Mouse (Mus musculus) kidney, adult 8-10 months (tissue): ENCODE results near the gene Cbx1.

Source experiments
- DNase-seq, 2 experiments: peaks; one replicate each; pipeline ENCODE4 v3.0.0; 2022

Gene Cbx1

GRCm38 (mm10) chr11:96816979-96817378 is 28.1 kb downstream of the Cbx1 start:
- DNase-seq: no peak

- DNase-seq: no peak
Measured at GRCm38 (mm10) chr11:96818128-96818710, 29.3 kb downstream of the Cbx1 start.

- DNase-seq: no peak
Measured at GRCm38 (mm10) chr11:96821956-96822355, 33.0 kb downstream of the Cbx1 start.

GRCm38 (mm10) chr11:96822675-96823470 is 33.9 kb downstream of the Cbx1 start:
- DNase-seq: peak in 1 of 2 experiments; percentile 23

GRCm38 (mm10) chr11:96823471-96823837 is 34.5 kb downstream of the Cbx1 start:
- DNase-seq: no peak

GRCm38 (mm10) chr11:96823880-96824782 is 35.2 kb downstream of the Cbx1 start:
- peak; percentile 90 to 93 for DNase-seq

GRCm38 (mm10) chr11:96824783-96825495 is 36.0 kb downstream of the Cbx1 start:
- DNase-seq: peak; percentile 55 to 56

- peak; percentile 47 to 48 for DNase-seq
Measured at GRCm38 (mm10) chr11:96826481-96826880, 37.6 kb downstream of the Cbx1 start.

GRCm38 (mm10) chr11:96827062-96827581 is 38.2 kb downstream of the Cbx1 start:
- DNase-seq: peak; percentile 34 to 36

- DNase-seq: no peak
Measured at GRCm38 (mm10) chr11:96827917-96828316, 39.0 kb downstream of the Cbx1 start.

- DNase-seq: peak in 1 of 2 experiments; percentile 23
Measured at GRCm38 (mm10) chr11:96828881-96829280, 40.0 kb downstream of the Cbx1 start.

- peak; percentile 78 to 85 for DNase-seq
Measured at GRCm38 (mm10) chr11:96829403-96829812, 40.5 kb downstream of the Cbx1 start.

- peak; percentile 99 to 100 for DNase-seq
Measured at GRCm38 (mm10) chr11:96829813-96830538, 41.0 kb downstream of the Cbx1 start, which contains the start of gene Nfe2l1. Gene Nfe2l1 (minus strand): TSS chr11:96829968.

GRCm38 (mm10) chr11:96830539-96831216 is 41.8 kb downstream of the Cbx1 start:
- DNase-seq: no peak

- DNase-seq: peak; percentile 62 to 88
Measured at GRCm38 (mm10) chr11:96831516-96831915, 42.6 kb downstream of the Cbx1 start.

GRCm38 (mm10) chr11:96832541-96832940 is 43.6 kb downstream of the Cbx1 start:
- no peak for DNase-seq

GRCm38 (mm10) chr11:96832973-96833372 is 44.0 kb downstream of the Cbx1 start:
- no peak for DNase-seq

GRCm38 (mm10) chr11:96834127-96834526 is 45.2 kb downstream of the Cbx1 start:
- DNase-seq: no peak

- no peak for DNase-seq
Measured at GRCm38 (mm10) chr11:96837298-96837697, 48.4 kb downstream of the Cbx1 start.

GRCm38 (mm10) chr11:96838341-96838740 is 49.4 kb downstream of the Cbx1 start:
- no peak for DNase-seq

- DNase-seq: no peak
Measured at GRCm38 (mm10) chr11:96839428-96839827, 50.5 kb downstream of the Cbx1 start.
